Comparison of ENCODE assay signal across 27 mouse cellular contexts in genomic region chr2:131403543-131404217, GRCm38 (mm10). TPM values are rescaled to one million over a fixed set of nuclear protein-coding genes. Genes with fewer than 3 reads are reported as not detected.
DNase-seq lines count a peak whose midpoint lies in the region; ATAC-seq and TF ChIP-seq lines count a peak whose summit lies in the region.
"Had no signal": no experiment of that assay in that cellular context is flagged by ENCODE, and none has a peak within 500 bp of the region (broad histone marks: within the 10 kb centered on the region; RNA-seq: fewer than 3 reads in every experiment).

No protein-coding gene starts in this region.

- intact Hi-C loops in heart, adult 2 months (cut with DNase I): loop anchor here (5.0 kb wide), 1 partner anchor 141 kb away; the partner anchor contains the start of gene Pank2

- TF ChIP-seq EP300 in heart, adult 2 months (IDR thresholded peaks at IDR 0.05; ENCODE audit: insufficient read depth, low read depth, low read length): no peak
- no peak for TF ChIP-seq EP300 in stomach, postnatal 0 days (optimal IDR thresholded peaks at IDR 0.05)

- TF ChIP-seq CTCF in heart, adult 2 months (IDR thresholded peaks at IDR 0.05): no peak
- TF ChIP-seq CTCF in stomach, postnatal 0 days (IDR thresholded peaks at IDR 0.05; ENCODE audit: low read depth): no peak

- no peaks in the 10 kb centered on the region for H3K9me3 ChIP-seq in intestine, embryonic 16.5 days (ENCODE audit: control insufficient read depth, low read length)
- no peaks in the 10 kb centered on the region for H3K9me3 ChIP-seq in stomach, postnatal 0 days (ENCODE audit: control insufficient read depth, low read length)
- H3K9me3 ChIP-seq in hindbrain, embryonic 12.5 days (replicated peaks): no peaks in the 10 kb centered on the region
- H3K9me3 ChIP-seq: forebrain, embryonic 13.5 days; heart, embryonic 13.5 days; hindbrain, embryonic 15.5 days; limb, embryonic 13.5 days; lung, embryonic 15.5 days; midbrain, embryonic 12.5 days; neural tube, embryonic 12.5 days had no signal

- H3K79me2 ChIP-seq in heart, adult 2 months (replicated peaks; ENCODE audit: control insufficient read depth, insufficient read depth, low read length): no peaks in the 10 kb centered on the region

- DNase-seq in heart, adult 2 months: no peak
- DNase-seq in heart, adult 8-10 months (ENCODE audit: low spot score): no peak
- peak; percentile 43 for DNase-seq in NIH3T3 (ENCODE audit: low read depth)
- no peak for DNase-seq in stomach, postnatal 0 days (ENCODE audit: low spot score)
- no peak for DNase-seq in kidney, postnatal 4 days
- DNase-seq: adrenal gland, postnatal 14 days; cerebellum, adult 2 months; cerebellum, postnatal 14 days; gastrocnemius, postnatal 36 days; heart, postnatal 10 days; kidney, adult 8-10 months; kidney, postnatal 10 days; layer of hippocampus, adult 9-11 months; right cerebral cortex, adult 18-20 months; thymus, postnatal 4 days had no signal

- H3K9ac ChIP-seq in heart, adult 2 months (ENCODE audit: low read depth, low read length): no peak overlapping the region
- H3K9ac ChIP-seq in intestine, embryonic 16.5 days (ENCODE audit: low read depth, low read length): no peak overlapping the region
- H3K9ac ChIP-seq in stomach, postnatal 0 days (ENCODE audit: low read length): no peak overlapping the region
- no peak overlapping the region for H3K9ac ChIP-seq in hindbrain, embryonic 12.5 days
- H3K9ac ChIP-seq: forebrain, embryonic 13.5 days; heart, embryonic 13.5 days; hindbrain, embryonic 15.5 days; limb, embryonic 13.5 days; lung, embryonic 15.5 days; midbrain, embryonic 12.5 days; neural tube, embryonic 12.5 days had no signal

- 52% methylated on average over 5 of the region's 5 CpGs for WGBS in heart, adult 2 months
- WGBS in intestine, embryonic 16.5 days: 66% methylated on average over 5 of the region's 5 CpGs
- 66% methylated on average over 5 of the region's 5 CpGs for WGBS in stomach, postnatal 0 days
- 82% methylated on average over 5 of the region's 5 CpGs for WGBS in hindbrain, embryonic 12.5 days

- TF ChIP-seq POLR2A in heart, adult 2 months (IDR thresholded peaks at IDR 0.05; ENCODE audit: insufficient read depth, low read depth, low read length): no peak

- no peaks in the 10 kb centered on the region for H3K27me3 ChIP-seq in heart, adult 2 months (ENCODE audit: control insufficient read depth, insufficient read depth, low read length)
- no peaks in the 10 kb centered on the region for H3K27me3 ChIP-seq in intestine, embryonic 16.5 days (replicated peaks; ENCODE audit: control insufficient read depth, insufficient read depth, low read length)
- no peaks in the 10 kb centered on the region for H3K27me3 ChIP-seq in stomach, postnatal 0 days (ENCODE audit: control insufficient read depth, insufficient read depth, low read length)
- no peaks in the 10 kb centered on the region for H3K27me3 ChIP-seq in hindbrain, embryonic 12.5 days
- H3K27me3 ChIP-seq: forebrain, embryonic 13.5 days; hindbrain, embryonic 15.5 days; lung, embryonic 15.5 days; midbrain, embryonic 12.5 days; neural tube, embryonic 12.5 days; Patski had no signal

- no peak overlapping the region for H3K4me2 ChIP-seq in intestine, embryonic 16.5 days (ENCODE audit: low read depth, low read length)
- no peak overlapping the region for H3K4me2 ChIP-seq in stomach, postnatal 0 days (replicated peaks; ENCODE audit: low read depth)
- H3K4me2 ChIP-seq in hindbrain, embryonic 12.5 days (replicated peaks): no peak overlapping the region
- H3K4me2 ChIP-seq: forebrain, embryonic 13.5 days; heart, embryonic 13.5 days; hindbrain, embryonic 15.5 days; limb, embryonic 13.5 days; liver, embryonic 11.5 days; lung, embryonic 15.5 days; midbrain, embryonic 12.5 days; neural tube, embryonic 12.5 days had no signal

- ATAC-seq in intestine, embryonic 16.5 days: peak; percentile 36
- peak; percentile 61 for ATAC-seq in stomach, postnatal 0 days (ENCODE audit: low FRiP score, low TSS enrichment)
- no peak for ATAC-seq in hindbrain, embryonic 12.5 days (ENCODE audit: low FRiP score)
- ATAC-seq: forebrain, embryonic 13.5 days; inflammation-experienced regulatory T-cells, adult 6 months; Patski had no signal

- peaks cover 20% of the 10 kb centered on the region for H3K4me1 ChIP-seq in heart, adult 2 months (ENCODE audit: control insufficient read depth, insufficient read depth, low read length)
- peaks cover 20% of the 10 kb centered on the region; the same call in 1 of the 2 replicates for H3K4me1 ChIP-seq in intestine, embryonic 16.5 days (ENCODE audit: control insufficient read depth, insufficient read depth, low read length)
- no peaks in the 10 kb centered on the region for H3K4me1 ChIP-seq in stomach, postnatal 0 days (replicated peaks; ENCODE audit: control insufficient read depth, insufficient read depth)
- H3K4me1 ChIP-seq in hindbrain, embryonic 12.5 days: no peaks in the 10 kb centered on the region
- H3K4me1 ChIP-seq: forebrain, embryonic 13.5 days; hindbrain, embryonic 15.5 days; midbrain, embryonic 12.5 days; neural tube, embryonic 12.5 days had no signal

- no peaks in the 10 kb centered on the region for H3K36me3 ChIP-seq in heart, adult 2 months (ENCODE audit: control insufficient read depth, insufficient read depth, low read length)
- H3K36me3 ChIP-seq in intestine, embryonic 16.5 days (ENCODE audit: control insufficient read depth, insufficient read depth, low read length): no peaks in the 10 kb centered on the region
- no peaks in the 10 kb centered on the region for H3K36me3 ChIP-seq in stomach, postnatal 0 days (ENCODE audit: control insufficient read depth, insufficient read depth, low read length)
- H3K36me3 ChIP-seq in hindbrain, embryonic 12.5 days: no peaks in the 10 kb centered on the region
- H3K36me3 ChIP-seq: heart, embryonic 13.5 days; hindbrain, embryonic 15.5 days; limb, embryonic 13.5 days; lung, embryonic 15.5 days; midbrain, embryonic 12.5 days; neural tube, embryonic 12.5 days had no signal

- H3K4me3 ChIP-seq in heart, adult 2 months: no peak overlapping the region
- H3K4me3 ChIP-seq in intestine, embryonic 16.5 days (ENCODE audit: low read length): no peak overlapping the region
- H3K4me3 ChIP-seq in stomach, postnatal 0 days (ENCODE audit: low read depth, low read length): no peak overlapping the region
- no peak overlapping the region for H3K4me3 ChIP-seq in hindbrain, embryonic 12.5 days
- H3K4me3 ChIP-seq: forebrain, embryonic 13.5 days; heart, embryonic 13.5 days; hindbrain, embryonic 15.5 days; limb, embryonic 13.5 days; lung, embryonic 15.5 days; midbrain, embryonic 12.5 days; neural tube, embryonic 12.5 days had no signal

- H3K27ac ChIP-seq in heart, adult 2 months: peak overlapping the region; percentile 1; the same call in 1 of the 2 replicates
- H3K27ac ChIP-seq in intestine, embryonic 16.5 days (ENCODE audit: low read length): no peak overlapping the region
- H3K27ac ChIP-seq in stomach, postnatal 0 days (replicated peaks): no peak overlapping the region; the same call in 1 of the 2 replicates
- no peak overlapping the region for H3K27ac ChIP-seq in hindbrain, embryonic 12.5 days
- H3K27ac ChIP-seq: forebrain, embryonic 13.5 days; heart, embryonic 13.5 days; hindbrain, embryonic 15.5 days; limb, embryonic 13.5 days; lung, embryonic 15.5 days; midbrain, embryonic 12.5 days; neural tube, embryonic 12.5 days had no signal

RNA-seq across cellular contexts. Expression of gene Rnf24, which starts 51.0 kb away (rescaled TPM):
- total RNA-seq in heart, adult 2 months (2021): 1 to 10 TPM; 2.9 to 3.9 TPM
- 2.7 and 3.5 TPM in 2 replicates for polyA plus RNA-seq in heart, adult 2 months (2012; rRNA removed)
- 1 to 10 TPM; 2.9 to 4.1 (median 3.3) TPM for total RNA-seq in heart, adult 8-10 months (2022)
- 1.7 and 2.3 TPM in 2 replicates for polyA plus RNA-seq in intestine, embryonic 16.5 days (2015; fragmentation: Nextera tagmentation; extraction: Ambion mirVana)
- polyA plus RNA-seq in stomach, postnatal 0 days (2015; fragmentation: Nextera tagmentation; extraction: Ambion mirVana): 1.2 and 1.3 TPM in 2 replicates
- polyA plus RNA-seq in hindbrain, embryonic 12.5 days (2016; fragmentation: Nextera tagmentation; extraction: Ambion mirVana): 19.1 and 22.8 TPM in 2 replicates
